Mouse (Mus musculus): ENCODE results near the gene Atp2b1.
"Not testable (repeated sequence)": the region's sequence is repeated elsewhere in the genome, so short reads cannot be mapped to it uniquely, and the experiment has no call there.

The Atp2b1 gene

DNA sequence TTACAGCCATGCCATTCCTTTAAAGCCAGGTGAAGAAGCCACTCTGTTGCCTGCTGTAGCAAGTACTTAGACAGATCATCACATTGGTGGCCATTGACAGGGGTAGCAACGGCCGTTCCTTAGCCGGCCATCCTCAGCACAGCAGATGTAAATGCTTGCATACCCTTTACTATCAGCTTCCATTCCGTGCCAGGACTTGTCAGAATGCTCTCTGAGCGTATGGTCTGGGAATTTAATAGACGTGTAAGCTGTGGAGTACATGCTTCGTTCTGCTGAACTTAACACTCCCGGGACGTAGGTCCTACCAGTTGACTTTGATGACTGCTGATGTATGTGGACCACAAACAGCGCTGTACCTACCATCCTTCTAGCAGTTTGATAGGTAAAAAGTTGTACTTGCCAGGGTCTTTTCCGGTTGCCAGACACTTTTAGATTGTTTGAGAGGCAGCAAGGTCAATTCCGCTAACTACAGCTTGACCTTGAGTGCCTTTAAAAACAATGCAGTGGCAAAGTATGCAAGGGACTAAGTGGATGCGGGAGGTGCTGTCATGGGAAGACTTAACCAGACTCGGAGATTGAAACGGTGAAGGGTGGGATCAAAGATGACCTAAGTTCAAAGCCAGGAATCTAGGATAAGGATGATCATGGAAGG is 53.2 kb downstream of the Atp2b1 start:
- DNase-seq: no peak

GRCm38 (mm10) chr10:98970917-98971316 is 56.7 kb downstream of the Atp2b1 start:
- DNase-seq: no peak

GRCm38 (mm10) chr10:98972359-98972758 is 58.2 kb downstream of the Atp2b1 start:
- no peak for DNase-seq

DNA sequence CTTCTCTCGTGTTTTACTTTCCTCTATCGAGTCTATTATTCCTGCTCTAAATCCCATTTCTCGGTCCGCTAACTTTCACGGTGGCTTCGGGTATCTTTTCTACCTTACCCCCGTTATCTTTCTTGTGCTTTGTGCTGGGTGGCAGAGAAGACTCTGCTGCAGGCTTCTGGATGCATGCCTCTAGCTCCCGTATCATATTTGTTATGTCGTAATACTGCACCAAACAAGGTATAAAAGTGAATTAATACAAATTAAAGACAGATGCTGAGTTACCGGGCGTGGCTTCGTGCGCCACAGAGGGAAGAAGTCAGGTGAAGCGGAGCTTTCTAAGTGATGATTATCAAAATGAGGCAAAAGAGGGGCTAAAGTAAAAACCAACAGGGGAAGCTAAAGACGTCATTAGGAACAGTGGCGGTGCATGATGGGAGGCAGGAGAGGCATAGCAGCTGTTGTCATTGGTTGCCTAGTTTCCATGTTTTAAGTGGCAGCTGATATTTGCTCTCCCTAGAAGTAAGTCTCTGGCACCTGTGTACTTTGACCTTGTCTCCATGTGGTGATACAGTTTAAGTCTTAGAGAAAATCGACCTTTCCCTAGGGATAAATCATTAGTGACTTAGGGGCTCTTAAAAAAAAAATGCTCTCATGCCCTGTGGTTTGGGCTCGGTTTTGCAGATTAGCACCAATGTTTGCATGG is 58.9 kb downstream of the Atp2b1 start:
- DNase-seq: no peak

- DNase-seq: no peak
Measured at GRCm38 (mm10) chr10:98974645-98975044, 60.4 kb downstream of the Atp2b1 start.

DNA sequence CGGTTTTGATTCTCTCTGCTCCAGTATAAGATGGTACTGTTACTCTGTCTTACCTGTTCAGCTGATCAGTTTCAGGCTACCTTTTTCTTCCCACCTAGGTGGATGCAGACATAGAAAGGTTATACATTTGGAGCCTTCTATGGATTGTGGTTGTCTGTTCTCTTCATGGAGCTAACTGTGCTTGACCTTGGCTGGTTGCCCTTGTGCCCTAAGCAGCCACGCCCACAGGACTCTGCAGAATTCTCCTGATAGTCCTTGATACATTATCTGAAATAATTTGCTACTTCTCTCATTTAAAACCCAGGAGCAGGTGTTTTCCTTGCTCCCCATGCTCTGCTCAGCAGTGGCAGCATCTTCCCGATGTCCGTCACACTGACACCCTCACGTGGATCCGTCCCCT is 61.4 kb downstream of the Atp2b1 start:
- DNase-seq: no peak

- no peak for DNase-seq
Measured at GRCm38 (mm10) chr10:98976877-98977494, 62.8 kb downstream of the Atp2b1 start.

GRCm38 (mm10) chr10:98978766-98979165 is 64.6 kb downstream of the Atp2b1 start:
- no peak for DNase-seq

GRCm38 (mm10) chr10:98979296-98979695 is 65.1 kb downstream of the Atp2b1 start:
- no peak for DNase-seq

DNA sequence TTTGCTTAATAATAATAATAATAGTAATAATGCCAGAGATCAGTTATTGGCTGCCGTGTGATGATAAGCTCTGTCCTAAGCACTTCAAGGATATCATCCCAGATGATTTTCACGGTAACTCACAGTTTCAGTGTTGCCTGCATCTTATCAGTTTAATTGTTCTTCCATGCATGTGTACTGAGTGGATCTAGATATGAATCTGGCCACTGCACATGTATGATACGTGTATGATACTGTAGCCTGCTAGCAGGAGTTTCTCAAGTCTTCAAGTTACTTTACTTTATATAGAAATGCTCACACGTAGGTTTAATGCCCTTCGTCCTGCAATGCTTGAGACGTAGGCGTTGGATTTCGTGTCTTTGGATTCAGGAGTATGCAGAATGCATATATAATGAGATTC is 65.7 kb downstream of the Atp2b1 start:
- no peak for DNase-seq

DNA sequence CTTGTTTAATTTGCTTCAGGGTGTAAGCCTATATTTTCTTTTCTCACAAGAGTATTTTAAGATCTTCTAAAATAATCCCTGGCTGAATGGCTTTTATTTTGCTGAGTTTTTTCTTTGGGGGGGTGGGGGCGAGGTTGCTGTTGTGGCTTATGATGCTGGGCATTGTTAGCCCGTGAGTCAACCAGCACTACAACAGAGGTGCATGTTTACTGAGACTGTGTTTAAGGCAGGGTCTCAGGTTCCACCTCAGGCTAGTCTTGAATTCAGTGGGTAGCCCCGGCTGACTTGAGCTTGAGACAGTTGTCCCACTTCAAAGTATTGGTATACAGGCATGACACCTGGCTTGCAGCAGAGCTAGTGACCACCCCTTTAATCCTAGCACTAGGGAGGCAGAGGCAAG is 77.8 kb downstream of the Atp2b1 start:
- no peak for DNase-seq

- DNase-seq: no peak
Measured at GRCm38 (mm10) chr10:98993186-98993585, 79.0 kb downstream of the Atp2b1 start.

DNA sequence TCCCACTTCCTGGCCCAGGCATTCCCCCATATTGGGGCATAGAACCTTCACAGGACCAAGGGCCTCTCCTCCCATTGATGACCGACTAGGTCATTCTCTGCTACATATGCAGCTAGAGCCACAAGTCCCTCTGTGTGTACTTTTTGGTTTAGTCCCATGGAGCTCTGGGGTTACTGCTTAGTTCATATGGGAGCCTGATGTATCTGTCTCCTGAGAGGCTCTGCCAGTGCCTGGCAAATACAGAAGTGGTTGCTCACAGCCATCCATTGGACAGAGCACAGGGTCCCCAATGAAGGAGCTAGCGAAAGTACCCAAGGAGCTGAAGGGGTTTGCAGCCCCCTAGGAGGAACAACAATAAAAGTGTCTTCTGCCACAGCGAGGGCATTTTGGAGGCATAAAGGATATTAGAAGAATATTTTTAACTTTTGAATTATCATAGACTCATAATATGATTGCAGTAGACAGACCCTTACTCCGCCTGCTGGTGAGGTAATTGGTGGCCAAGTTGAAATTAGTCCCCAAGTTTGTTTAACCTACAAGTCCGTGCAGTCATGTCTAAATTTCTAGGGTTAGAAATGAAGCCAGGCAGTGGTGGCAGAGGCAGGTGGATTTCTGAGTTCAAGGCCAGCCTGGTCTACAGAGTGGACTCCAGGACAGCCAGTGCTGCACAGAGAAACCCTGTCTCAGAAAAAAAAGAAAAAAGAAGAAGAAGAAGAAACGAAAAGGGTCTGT is 81.0 kb downstream of the Atp2b1 start:
- not testable (repeated sequence) for DNase-seq

- DNase-seq: no peak
Measured at GRCm38 (mm10) chr10:99004866-99005265, 90.7 kb downstream of the Atp2b1 start.

- DNase-seq: no peak
Measured at GRCm38 (mm10) chr10:99011084-99011483, 96.9 kb downstream of the Atp2b1 start.

- no peak for DNase-seq
Measured at GRCm38 (mm10) chr10:99012086-99012485, 97.9 kb downstream of the Atp2b1 start.

DNA sequence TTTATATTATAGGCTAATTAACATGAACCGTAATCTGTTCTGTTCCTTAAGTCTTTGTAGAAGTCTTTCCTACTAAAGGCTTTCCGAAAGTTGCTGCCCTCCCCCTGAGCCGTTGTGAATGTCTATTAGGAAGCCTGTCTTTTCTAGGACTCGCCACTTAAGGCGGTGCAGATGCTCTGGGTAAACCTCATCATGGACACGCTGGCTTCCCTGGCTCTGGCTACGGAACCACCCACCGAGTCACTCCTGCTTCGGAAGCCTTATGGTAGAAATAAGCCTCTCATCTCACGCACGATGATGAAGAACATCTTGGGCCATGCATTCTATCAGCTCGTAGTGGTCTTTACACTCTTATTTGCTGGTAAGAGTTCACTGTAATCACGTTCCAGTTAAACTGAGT is 100.5 kb downstream of the Atp2b1 start:
- DNase-seq: no peak

GRCm38 (mm10) chr10:99016996-99017395 is 102.8 kb downstream of the Atp2b1 start:
- no peak for DNase-seq

DNA sequence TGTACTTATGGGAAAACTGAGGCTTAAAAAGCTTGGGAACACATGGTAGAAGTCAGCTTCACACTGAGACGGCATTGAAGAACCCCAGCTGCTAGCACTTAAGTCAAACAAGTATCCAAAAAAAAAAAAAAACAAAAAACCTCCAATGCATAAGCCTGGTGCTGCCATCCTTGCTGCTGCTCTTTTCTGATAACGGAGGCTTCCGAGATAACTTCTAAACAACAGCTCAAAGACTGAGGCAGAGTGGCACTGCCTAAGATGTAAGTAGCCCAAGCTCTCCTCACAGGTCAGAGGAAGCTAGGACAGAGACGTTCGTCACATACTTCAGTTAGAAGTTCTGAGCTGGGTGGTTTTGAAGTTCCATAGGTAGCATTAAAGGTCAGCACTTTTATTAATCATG is 113.3 kb downstream of the Atp2b1 start:
- no peak for DNase-seq

DNA sequence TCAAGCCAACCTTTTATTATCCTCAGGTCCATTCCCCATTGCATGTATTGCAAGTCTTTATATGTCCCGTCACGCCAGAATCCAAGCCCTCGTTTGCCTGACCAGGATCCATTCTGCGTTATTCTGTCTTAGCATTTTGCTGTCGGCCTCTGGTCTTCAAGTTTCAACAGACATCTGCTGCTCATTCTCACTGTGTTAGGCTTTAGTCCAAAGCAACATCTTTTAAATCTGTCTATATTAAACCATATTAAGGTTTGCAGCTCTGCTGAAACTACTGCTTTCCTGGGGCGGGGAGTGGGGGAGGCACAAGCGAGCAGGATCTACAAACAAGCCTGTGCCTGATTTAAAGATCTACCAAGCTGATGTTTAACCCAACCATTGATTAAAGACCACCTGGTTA is 115.6 kb downstream of the Atp2b1 start:
- no peak for DNase-seq

DNA sequence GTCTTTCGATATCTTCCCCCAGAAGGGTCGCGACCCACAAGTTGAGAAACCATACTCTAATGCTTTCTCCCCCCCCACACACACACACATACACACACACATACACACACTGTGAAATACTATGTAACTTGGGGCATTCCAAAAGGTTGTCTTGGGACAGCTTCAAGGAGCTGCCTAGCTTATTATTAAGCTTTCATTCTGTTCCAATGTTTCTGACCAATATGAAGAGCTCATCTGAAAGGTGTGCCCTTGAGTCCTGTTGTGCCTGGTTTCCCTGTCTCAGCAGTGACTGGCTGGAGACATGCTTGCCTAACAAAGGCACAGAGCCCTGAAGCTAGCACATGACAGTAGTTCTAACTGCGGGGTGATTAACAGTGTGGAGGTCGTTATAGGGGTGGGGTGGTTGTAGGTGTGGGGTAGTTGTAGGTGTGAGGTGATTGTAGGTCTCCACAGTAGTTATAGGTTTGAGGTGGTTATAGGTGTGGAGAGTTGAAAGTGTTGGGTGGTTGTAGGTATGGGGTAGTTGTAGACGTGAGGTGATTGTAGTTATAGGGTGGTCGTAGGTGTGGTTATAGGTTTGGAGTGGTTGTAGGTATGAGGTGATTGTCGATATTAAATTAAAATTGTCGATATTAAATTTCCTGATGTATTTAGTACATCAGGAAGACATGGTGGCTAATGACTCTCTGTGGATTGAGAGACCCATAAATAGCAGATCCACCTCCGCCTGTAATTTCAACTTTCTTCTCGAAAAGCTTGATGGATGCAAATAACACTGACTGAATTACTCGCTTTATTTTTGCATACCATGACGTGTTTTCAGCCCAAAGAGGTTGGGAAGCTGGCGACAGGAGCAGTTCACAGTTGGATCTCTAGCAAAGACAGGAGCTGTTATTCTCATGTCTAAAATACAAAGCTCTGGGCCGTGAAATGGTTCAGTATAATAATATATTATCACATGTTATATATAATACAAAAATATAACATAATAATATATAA is 119.9 kb downstream of the Atp2b1 start:
- DNase-seq: no peak
